8 mouse cellular contexts compared by ENCODE assay signal in genomic region chrX:105763612-105764011, GRCm38 (mm10). TPM values are rescaled to one million over a fixed set of nuclear protein-coding genes. Genes with fewer than 3 reads are reported as not detected.
DNase-seq lines count a peak whose midpoint lies in the region; ATAC-seq and TF ChIP-seq lines count a peak whose summit lies in the region.

No protein-coding gene starts in this region.

- H3K9me3 ChIP-seq in kidney, postnatal 0 days (replicated peaks; ENCODE audit: low read length), result no peaks in the 10 kb centered on the region
- H3K9me3 ChIP-seq in heart, embryonic 12.5 days (replicated peaks), result no peaks in the 10 kb centered on the region; the same call in 1 of the 2 replicates
- H3K9me3 ChIP-seq in limb, embryonic 13.5 days, result no peaks in the 10 kb centered on the region

- H3K36me3 ChIP-seq in kidney, postnatal 0 days (ENCODE audit: insufficient read depth, low read length), result no peaks in the 10 kb centered on the region
- H3K36me3 ChIP-seq in heart, embryonic 12.5 days, result no peaks in the 10 kb centered on the region
- no peaks in the 10 kb centered on the region for H3K36me3 ChIP-seq in limb, embryonic 13.5 days

- no peak overlapping the region for H3K27ac ChIP-seq in kidney, postnatal 0 days
- no peak overlapping the region for H3K27ac ChIP-seq in heart, embryonic 12.5 days (ENCODE audit: poor library complexity, severe bottlenecking)
- no peak overlapping the region; the same call in 1 of the 2 replicates for H3K27ac ChIP-seq in limb, embryonic 13.5 days

- ATAC-seq in kidney, postnatal 0 days (replicated peaks; ENCODE audit: low FRiP score, low read depth), result no peak; the same call in 1 of the 2 replicates
- ATAC-seq in CD4-positive, CD25-positive, alpha-beta regulatory T cell, adult 4 months, result peak; percentile 9
- ATAC-seq in heart, embryonic 12.5 days (ENCODE audit: insufficient number of reproducible peaks, low FRiP score), result 0 out of 2 replicates have a peak, but pooled peaks have one; percentile 48
- ATAC-seq in limb, embryonic 13.5 days (ENCODE audit: low FRiP score, low read depth), result 0 out of 2 replicates have a peak, but pooled peaks have one; percentile 6

- no peak overlapping the region for H3K9ac ChIP-seq in kidney, postnatal 0 days (ENCODE audit: low read depth, low read length)
- H3K9ac ChIP-seq in heart, embryonic 12.5 days, result no peak overlapping the region; the same call in 1 of the 2 replicates
- H3K9ac ChIP-seq in limb, embryonic 13.5 days, result no peak overlapping the region; the same call in 1 of the 2 replicates

- 0 out of 2 replicates have a peak, but pooled peaks cover 4% of the 10 kb centered on the region for H3K4me1 ChIP-seq in kidney, postnatal 0 days (replicated peaks; ENCODE audit: insufficient read depth, low read length)
- peaks cover 21% of the 10 kb centered on the region for H3K4me1 ChIP-seq in heart, embryonic 12.5 days (replicated peaks)
- peaks cover 20% of the 10 kb centered on the region for H3K4me1 ChIP-seq in limb, embryonic 13.5 days

- no peak for DNase-seq in kidney, postnatal 0 days (ENCODE audit: low spot score)
- DNase-seq in kidney, adult 8-10 months, result no peak
- DNase-seq in cerebellum, adult 9-10 months, result peak; percentile 4
- DNase-seq in retina, postnatal 1 day, result peak; percentile 24
- DNase-seq in right cerebral cortex, adult 18-20 months, result no peak

- peak overlapping the region; percentile 37 for H3K4me3 ChIP-seq in kidney, postnatal 0 days (replicated peaks; ENCODE audit: low read depth, low read length)
- peak overlapping the region; percentile 51 for H3K4me3 ChIP-seq in heart, embryonic 12.5 days
- peak overlapping the region; percentile 47 for H3K4me3 ChIP-seq in limb, embryonic 13.5 days

- 14% methylated on average over 20 of the region's 20 CpGs for WGBS in kidney, postnatal 0 days
- 5% methylated on average over 18 of the region's 20 CpGs for WGBS in heart, embryonic 12.5 days
- 16% methylated on average over 20 of the region's 20 CpGs for WGBS in limb, embryonic 13.5 days

- no peak for TF ChIP-seq CTCF in kidney, postnatal 0 days (IDR thresholded peaks at IDR 0.05; ENCODE audit: low read depth)

- H3K4me2 ChIP-seq in kidney, postnatal 0 days (ENCODE audit: low read length), result peak overlapping the region; percentile 65
- peak overlapping the region; percentile 72 for H3K4me2 ChIP-seq in heart, embryonic 12.5 days
- peak overlapping the region; percentile 66 for H3K4me2 ChIP-seq in limb, embryonic 13.5 days (replicated peaks)

- peaks cover 6% of the 10 kb centered on the region; the same call in 1 of the 2 replicates for H3K27me3 ChIP-seq in kidney, postnatal 0 days (ENCODE audit: insufficient read depth, low read length)
- H3K27me3 ChIP-seq in heart, embryonic 12.5 days (replicated peaks), result peaks cover 52% of the 10 kb centered on the region
- H3K27me3 ChIP-seq in limb, embryonic 13.5 days, result peaks cover 57% of the 10 kb centered on the region

RNA-seq across cellular contexts. Expression of gene Fgf16, which starts 0.5 kb away (rescaled TPM):
- 0.11 TPM in 1 of 2 replicates, not detected in the other for polyA plus RNA-seq in kidney, postnatal 0 days (2015; fragmentation: Nextera tagmentation; extraction: Ambion mirVana)
- under 1 TPM; 0.51 to 0.65 TPM for polyA plus RNA-seq in CD4-positive, CD25-positive, alpha-beta regulatory T cell, adult 4 months (2017; shearing (Covaris generic))
- not detected in 2 replicates for polyA plus RNA-seq in heart, embryonic 12.5 days (2016; fragmentation: Nextera tagmentation; extraction: Ambion mirVana)
- polyA plus RNA-seq in limb, embryonic 13.5 days (2015; fragmentation: Nextera tagmentation; extraction: Ambion mirVana), result 0.97 and 1.1 TPM in 2 replicates

Comparison
In these comparisons a context has a peak if more than half of its experiments do, and no peak if none do; other contexts are left out.
1. DNase-seq: peak in cerebellum, adult 9-10 months (single experiment) and retina, postnatal 1 day (single experiment); none in kidney, postnatal 0 days (single experiment), kidney, adult 8-10 months (0 of 2) and right cerebral cortex, adult 18-20 months (single experiment).
2. Peak in every context shown above with its lines, with median percentiles within 50 percentile points of each other: H3K4me2 ChIP-seq and H3K4me3 ChIP-seq.